Comparison of ENCODE assay signal across 12 mouse cellular contexts in the genomic region with DNA sequence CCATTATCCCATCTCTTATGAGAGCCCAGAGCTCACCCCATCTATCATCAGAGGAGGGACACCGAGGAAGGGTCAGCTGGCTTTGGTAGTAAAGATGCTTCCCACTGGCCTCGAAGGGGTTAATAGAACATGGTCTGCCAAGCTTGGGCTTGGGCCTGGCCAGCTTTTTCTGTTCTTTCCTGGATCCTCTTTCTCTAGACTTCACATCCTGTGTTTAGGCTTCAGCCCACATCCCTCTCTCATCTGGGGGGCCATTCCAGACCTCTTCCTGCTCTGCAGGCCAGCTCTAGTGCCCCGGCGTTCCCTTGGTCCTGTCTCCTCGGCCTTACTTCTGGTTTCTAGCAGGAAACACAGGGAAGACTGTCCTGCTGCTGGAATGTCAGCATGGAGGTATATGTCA. TPM values are rescaled to one million over a fixed set of nuclear protein-coding genes. Genes with fewer than 3 reads are reported as not detected.
DNase-seq lines count a peak whose midpoint lies in the region; ATAC-seq and TF ChIP-seq lines count a peak whose summit lies in the region.
"Had no signal": no experiment of that assay in that cellular context is flagged by ENCODE, and none has a peak within 500 bp of the region (broad histone marks: within the 10 kb centered on the region; RNA-seq: fewer than 3 reads in every experiment).

No protein-coding gene starts in this region.

- DNase-seq in hindbrain, embryonic 10.5 days (ENCODE audit: low spot score): no peak
- DNase-seq in hindbrain, postnatal 0 days (ENCODE audit: low spot score): no peak
- DNase-seq in neural tube, embryonic 11.5 days (ENCODE audit: low spot score): no peak
- DNase-seq in neural tube, embryonic 10.5 days (ENCODE audit: extremely low spot score, low spot score): no peak
- peak; percentile 20 for DNase-seq in yolk sac, embryonic 10.5 days (ENCODE audit: low spot score)
- no peak for DNase-seq in urinary bladder, adult 18-20 months (ENCODE audit: low spot score in 2 of 2)
- DNase-seq: adrenal gland, adult 2 months; gastrocnemius, postnatal 25 days had no signal

- no peak overlapping the region for H3K4me3 ChIP-seq in hindbrain, embryonic 10.5 days
- H3K4me3 ChIP-seq in hindbrain, postnatal 0 days (ENCODE audit: low read length): no peak overlapping the region
- H3K4me3 ChIP-seq in neural tube, embryonic 11.5 days (ENCODE audit: low read depth, low read length): no peak overlapping the region
- no peak overlapping the region for H3K4me3 ChIP-seq in limb, embryonic 13.5 days
- H3K4me3 ChIP-seq: left cerebral cortex, adult 2 months; neural tube, embryonic 12.5 days had no signal

- H3K4me1 ChIP-seq in hindbrain, embryonic 10.5 days (replicated peaks): peaks cover 90% of the 10 kb centered on the region
- H3K4me1 ChIP-seq in hindbrain, postnatal 0 days (ENCODE audit: insufficient read depth, low read length): peaks cover 21% of the 10 kb centered on the region
- peaks cover 52% of the 10 kb centered on the region for H3K4me1 ChIP-seq in neural tube, embryonic 11.5 days (ENCODE audit: control insufficient read depth, insufficient read depth, low read length)
- H3K4me1 ChIP-seq in limb, embryonic 13.5 days: peaks cover 74% of the 10 kb centered on the region

- peak overlapping the region; percentile 98 for H3K27ac ChIP-seq in hindbrain, embryonic 10.5 days
- no peak overlapping the region for H3K27ac ChIP-seq in hindbrain, postnatal 0 days
- peak overlapping the region; percentile 27; the same call in 1 of the 2 replicates for H3K27ac ChIP-seq in neural tube, embryonic 11.5 days (ENCODE audit: low read depth, low read length)
- peak overlapping the region; percentile 99 for H3K27ac ChIP-seq in limb, embryonic 13.5 days
- H3K27ac ChIP-seq: neural tube, embryonic 12.5 days had no signal

- TF ChIP-seq CTCF in hindbrain, postnatal 0 days (IDR thresholded peaks at IDR 0.05; ENCODE audit: low read depth): no peak

- H3K36me3 ChIP-seq in hindbrain, embryonic 10.5 days: peaks cover 79% of the 10 kb centered on the region
- peaks cover 9% of the 10 kb centered on the region for H3K36me3 ChIP-seq in hindbrain, postnatal 0 days (ENCODE audit: insufficient read depth, low read length)
- peaks cover 6% of the 10 kb centered on the region; the same call in 1 of the 2 replicates for H3K36me3 ChIP-seq in neural tube, embryonic 11.5 days (ENCODE audit: control insufficient read depth, insufficient read depth, low read length)
- peaks cover 70% of the 10 kb centered on the region for H3K36me3 ChIP-seq in limb, embryonic 13.5 days

- no peak overlapping the region for H3K4me2 ChIP-seq in hindbrain, postnatal 0 days (ENCODE audit: low read depth, low read length)
- no peak overlapping the region for H3K4me2 ChIP-seq in neural tube, embryonic 11.5 days (ENCODE audit: low read depth)
- H3K4me2 ChIP-seq in limb, embryonic 13.5 days (replicated peaks): no peak overlapping the region

- no peak for ATAC-seq in hindbrain, postnatal 0 days
- no peak for ATAC-seq in neural tube, embryonic 11.5 days (ENCODE audit: insufficient read depth, low FRiP score, low TSS enrichment)
- no peak for ATAC-seq in limb, embryonic 13.5 days (ENCODE audit: low FRiP score, low read depth)
- no peak for ATAC-seq in megakaryocyte progenitor cell, adult 5-6 weeks (replicated peaks; ENCODE audit: poor library complexity)

- H3K9ac ChIP-seq in hindbrain, postnatal 0 days (replicated peaks; ENCODE audit: low read length): no peak overlapping the region
- H3K9ac ChIP-seq in neural tube, embryonic 11.5 days (ENCODE audit: low read length): no peak overlapping the region
- H3K9ac ChIP-seq in limb, embryonic 13.5 days: 0 out of 2 replicates have a peak overlapping the region, but pooled peaks have one; percentile 1
- H3K9ac ChIP-seq: neural tube, embryonic 12.5 days had no signal

- 74% methylated on average over 5 of the region's 5 CpGs for WGBS in hindbrain, embryonic 10.5 days
- 70% methylated on average over 5 of the region's 5 CpGs for WGBS in hindbrain, postnatal 0 days
- 86% methylated on average over 5 of the region's 5 CpGs for WGBS in neural tube, embryonic 11.5 days
- WGBS in limb, embryonic 13.5 days: 75% methylated on average over 5 of the region's 5 CpGs

- no peaks in the 10 kb centered on the region for H3K9me3 ChIP-seq in hindbrain, embryonic 10.5 days
- H3K9me3 ChIP-seq in hindbrain, postnatal 0 days (ENCODE audit: low read length): no peaks in the 10 kb centered on the region
- no peaks in the 10 kb centered on the region for H3K9me3 ChIP-seq in neural tube, embryonic 11.5 days (ENCODE audit: control insufficient read depth, low read length)
- H3K9me3 ChIP-seq in limb, embryonic 13.5 days: no peaks in the 10 kb centered on the region; the same call in 1 of the 2 replicates
- H3K9me3 ChIP-seq: neural tube, embryonic 12.5 days had no signal

- H3K27me3 ChIP-seq in hindbrain, embryonic 10.5 days (ENCODE audit: insufficient read depth, poor library complexity, severe bottlenecking): no peaks in the 10 kb centered on the region
- H3K27me3 ChIP-seq in hindbrain, postnatal 0 days (ENCODE audit: insufficient read depth, low read length): no peaks in the 10 kb centered on the region
- no peaks in the 10 kb centered on the region for H3K27me3 ChIP-seq in neural tube, embryonic 11.5 days (ENCODE audit: control insufficient read depth, insufficient read depth, low read length)
- no peaks in the 10 kb centered on the region for H3K27me3 ChIP-seq in limb, embryonic 13.5 days
- H3K27me3 ChIP-seq: neural tube, embryonic 12.5 days had no signal

RNA-seq across cellular contexts. Expression of a gene that starts 28.2 kb away (rescaled TPM):
- 149 and 151 TPM in 2 replicates for polyA plus RNA-seq in hindbrain, embryonic 10.5 days (2016; fragmentation: Nextera tagmentation; extraction: Ambion mirVana)
- total RNA-seq in hindbrain, postnatal 0 days (2014; rRNA removed): 140 and 156 TPM in 2 replicates
- polyA plus RNA-seq in hindbrain, postnatal 0 days (2015; fragmentation: Nextera tagmentation; extraction: Ambion mirVana): 133 and 138 TPM in 2 replicates
- polyA plus RNA-seq in neural tube, embryonic 11.5 days (2014; fragmentation: Nextera tagmentation; extraction: Ambion mirVana): 63.2 and 64.2 TPM in 2 replicates
- 144 and 150 TPM in 2 replicates for polyA plus RNA-seq in limb, embryonic 13.5 days (2015; fragmentation: Nextera tagmentation; extraction: Ambion mirVana)
- total RNA-seq in megakaryocyte progenitor cell, adult 5-6 weeks (2015): 75.9 and 90.4 TPM in 2 replicates
- total RNA-seq in megakaryocyte progenitor cell, adult 5-6 weeks (2017): 63.0 and 63.3 TPM in 2 replicates

RNA-seq across cellular contexts. Expression of a gene that starts 28.4 kb away (rescaled TPM):
- 22.4 and 26.7 TPM in 2 replicates for polyA plus RNA-seq in hindbrain, embryonic 10.5 days (2016; fragmentation: Nextera tagmentation; extraction: Ambion mirVana)
- total RNA-seq in hindbrain, postnatal 0 days (2014; rRNA removed): 49.3 and 51.5 TPM in 2 replicates
- 26.0 and 27.6 TPM in 2 replicates for polyA plus RNA-seq in hindbrain, postnatal 0 days (2015; fragmentation: Nextera tagmentation; extraction: Ambion mirVana)
- polyA plus RNA-seq in neural tube, embryonic 11.5 days (2014; fragmentation: Nextera tagmentation; extraction: Ambion mirVana): 27.4 and 29.1 TPM in 2 replicates
- 28.0 and 31.1 TPM in 2 replicates for polyA plus RNA-seq in limb, embryonic 13.5 days (2015; fragmentation: Nextera tagmentation; extraction: Ambion mirVana)
- total RNA-seq in megakaryocyte progenitor cell, adult 5-6 weeks (2015): 21.2 and 31.7 TPM in 2 replicates
- 8.4 and 9.1 TPM in 2 replicates for total RNA-seq in megakaryocyte progenitor cell, adult 5-6 weeks (2017)

RNA-seq across cellular contexts. Expression of a gene that starts 30.0 kb away (rescaled TPM):
- polyA plus RNA-seq in hindbrain, embryonic 10.5 days (2016; fragmentation: Nextera tagmentation; extraction: Ambion mirVana): 3.1 and 3.3 TPM in 2 replicates
- 26.5 and 30.2 TPM in 2 replicates for total RNA-seq in hindbrain, postnatal 0 days (2014; rRNA removed)
- polyA plus RNA-seq in hindbrain, postnatal 0 days (2015; fragmentation: Nextera tagmentation; extraction: Ambion mirVana): 2.4 and 2.8 TPM in 2 replicates
- polyA plus RNA-seq in neural tube, embryonic 11.5 days (2014; fragmentation: Nextera tagmentation; extraction: Ambion mirVana): 10.5 and 11.9 TPM in 2 replicates
- polyA plus RNA-seq in limb, embryonic 13.5 days (2015; fragmentation: Nextera tagmentation; extraction: Ambion mirVana): 2.9 and 3.0 TPM in 2 replicates
- total RNA-seq in megakaryocyte progenitor cell, adult 5-6 weeks (2015): 0.07 and 0.12 TPM in 2 replicates
- 0.10 and 0.96 TPM in 2 replicates for total RNA-seq in megakaryocyte progenitor cell, adult 5-6 weeks (2017)

RNA-seq across cellular contexts. Expression of a gene that starts 52.0 kb away (rescaled TPM):
- polyA plus RNA-seq in hindbrain, embryonic 10.5 days (2016; fragmentation: Nextera tagmentation; extraction: Ambion mirVana): 52.9 and 55.6 TPM in 2 replicates
- total RNA-seq in hindbrain, postnatal 0 days (2014; rRNA removed): 119 and 122 TPM in 2 replicates
- polyA plus RNA-seq in hindbrain, postnatal 0 days (2015; fragmentation: Nextera tagmentation; extraction: Ambion mirVana): 48.2 and 49.4 TPM in 2 replicates
- 48.6 and 51.1 TPM in 2 replicates for polyA plus RNA-seq in neural tube, embryonic 11.5 days (2014; fragmentation: Nextera tagmentation; extraction: Ambion mirVana)
- polyA plus RNA-seq in limb, embryonic 13.5 days (2015; fragmentation: Nextera tagmentation; extraction: Ambion mirVana): 33.1 and 33.5 TPM in 2 replicates
- 4.0 and 8.1 TPM in 2 replicates for total RNA-seq in megakaryocyte progenitor cell, adult 5-6 weeks (2015)
- 16.3 and 26.0 TPM in 2 replicates for total RNA-seq in megakaryocyte progenitor cell, adult 5-6 weeks (2017)
